Mouse (Mus musculus) brain, embryonic 14.5 days (tissue): Measurements from ENCODE around the gene Cela3b.
"Not testable (repeated sequence)": the region's sequence is repeated elsewhere in the genome, so short reads cannot be mapped to it uniquely, and the experiment has no call there.

Experiments
- CTCF ChIP-seq: fragments of 200-500 bp; IDR thresholded peaks from 2 replicates; pipeline ENCODE4 v1.5.1; 2012; ENCODE audit warnings: inconsistent platforms, mild to moderate bottlenecking, moderate library complexity, borderline replicate concordance; ENCODE audit not compliant: insufficient read depth, insufficient read length; ENCODE audit errors: extremely low read depth
- POLR2A ChIP-seq: fragments of 200-500 bp; IDR thresholded peaks from 2 replicates; pipeline ENCODE4 v1.6.1; 2012; ENCODE audit warnings: mild to moderate bottlenecking, inconsistent platforms, borderline replicate concordance; ENCODE audit not compliant: poor library complexity, insufficient read depth, insufficient read length, severe bottlenecking; ENCODE audit errors: extremely low read depth

DNA sequence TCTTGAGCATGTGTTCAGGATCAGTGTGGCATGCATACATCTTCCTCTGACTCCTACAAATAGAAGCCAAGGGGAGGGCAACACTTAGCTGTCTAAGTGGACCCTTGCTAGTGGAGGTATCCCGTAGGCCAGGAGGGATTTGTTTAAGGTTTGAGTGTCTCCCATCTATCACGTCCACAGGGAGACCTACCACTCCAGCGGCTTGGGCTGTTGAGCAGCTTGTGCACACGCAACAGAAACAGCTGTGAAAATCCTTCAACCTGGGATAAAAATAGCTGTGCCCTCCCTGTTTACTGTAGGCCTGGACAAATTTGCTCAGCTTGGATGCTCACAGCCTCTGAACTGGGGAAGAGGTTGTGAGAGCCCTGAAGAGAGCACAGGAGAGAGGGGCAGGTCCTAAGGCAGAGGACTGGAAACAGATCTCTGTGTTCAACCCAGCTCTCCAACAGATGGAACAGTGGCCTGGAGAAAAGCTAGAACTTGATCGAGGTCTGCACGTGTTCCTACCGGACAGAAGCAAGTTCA, 18.1 kb downstream of the Cela3b start:
- not testable (repeated sequence) for TF ChIP-seq CTCF, POLR2A
